Mouse (Mus musculus) limb, embryonic 12.5 days (tissue): ENCODE data around the gene Auh. TPM values are rescaled to one million over a fixed set of nuclear protein-coding genes. Genes with fewer than 3 reads are reported as not detected.

ENCODE experiments used
- ATAC-seq: fragments of 200-750 bp; cut with Nextera tagmentation; 2 replicates; pipeline ENCODE4 v1.8.0; 2017; ENCODE audit warnings: low read depth, moderate TSS enrichment; ENCODE audit not compliant: insufficient number of reproducible peaks, insufficient read depth, low FRiP score, low TSS enrichment
- H3K27ac ChIP-seq: fragments of 300-500 bp; sonication (generic); 2 replicates; pipeline ENCODE4 v1.5.1; 2016; ENCODE audit warnings: mild to moderate bottlenecking, moderate library complexity
- H3K27me3 ChIP-seq: fragments of 300-500 bp; sonication (generic); 2 replicates; pipeline ENCODE4 v1.6.1; 2016; ENCODE audit warnings: mild to moderate bottlenecking, moderate library complexity
- H3K36me3 ChIP-seq: fragments of 300-500 bp; sonication (generic); 2 replicates; pipeline ENCODE4 v1.6.1; 2016; ENCODE audit warnings: mild to moderate bottlenecking, moderate library complexity
- H3K4me1 ChIP-seq: fragments of 300-500 bp; sonication (generic); replicated peaks from 2 replicates; pipeline ENCODE4 v1.6.1; 2016
- H3K4me2 ChIP-seq: fragments of 300-500 bp; sonication (generic); 2 replicates; pipeline ENCODE4 v1.6.1; 2016; ENCODE audit warnings: mild to moderate bottlenecking, moderate library complexity
- H3K4me3 ChIP-seq: fragments of 300-500 bp; sonication (generic); replicated peaks from 2 replicates; pipeline ENCODE4 v1.5.1; 2016; ENCODE audit warnings: mild to moderate bottlenecking
- H3K9ac ChIP-seq: fragments of 300-500 bp; sonication (generic); replicated peaks from 2 replicates; pipeline ENCODE4 v1.6.1; 2016; ENCODE audit warnings: mild to moderate bottlenecking, moderate library complexity
- H3K9me3 ChIP-seq: fragments of 300-500 bp; sonication (generic); 2 replicates; pipeline ENCODE4 v1.6.1; 2016; ENCODE audit warnings: mild to moderate bottlenecking, moderate library complexity
- WGBS: fragments of 180-500 bp; shearing (Covaris S2); methylation state at CpG from one replicate; pipeline ENCODE4 v1.1.7; 2016; 5-methylcytosine and 5-hydroxymethylcytosine counted together
- polyA plus RNA-seq: library from polyadenylated mRNA; unstranded; fragments of >200 nt; fragmentation: Nextera tagmentation; extraction: Ambion mirVana; gene quantifications from 2 replicates; pipeline ENCODE4 v1.2.1, GENCODE M21; 2016

Auh gene
- polyA plus RNA-seq, 1 experiment from 2014 or later: 41.0 TPM

DNA sequence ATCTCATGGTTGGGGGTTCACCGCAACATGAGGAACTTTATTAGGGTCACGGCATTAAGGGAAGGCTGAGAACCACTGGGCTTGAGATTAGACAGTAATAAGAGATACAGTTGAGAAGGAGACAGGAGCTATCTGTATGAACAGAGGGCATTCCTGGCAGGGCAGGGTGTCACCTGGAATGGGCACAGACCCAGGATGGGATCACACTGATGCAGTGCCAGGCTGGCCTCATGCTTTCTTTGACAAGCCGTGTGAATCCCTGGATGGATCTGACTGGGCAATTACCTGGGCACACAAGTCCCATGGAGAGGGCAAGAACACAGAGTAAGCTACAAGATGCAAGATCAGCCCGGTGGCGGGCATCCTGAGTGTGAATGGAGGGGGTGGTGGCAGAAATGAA is 71.7 kb downstream of the Auh start:
- ATAC-seq: no peak
- H3K4me3 ChIP-seq: no peak overlapping the region
- H3K9ac ChIP-seq: no peak overlapping the region
- H3K4me2 ChIP-seq: no peak overlapping the region
- H3K27ac ChIP-seq: no peak overlapping the region
- no peaks in the 10 kb centered on the region for H3K36me3 ChIP-seq
- 93% methylated on average over 5 of the region's 5 CpGs for WGBS
- H3K9me3 ChIP-seq: 0 out of 2 replicates have a peak, but pooled peaks cover 6% of the 10 kb centered on the region
- H3K4me1 ChIP-seq: peaks cover 21% of the 10 kb centered on the region
- H3K27me3 ChIP-seq: no peaks in the 10 kb centered on the region; the same call in 1 of the 2 replicates

DNA sequence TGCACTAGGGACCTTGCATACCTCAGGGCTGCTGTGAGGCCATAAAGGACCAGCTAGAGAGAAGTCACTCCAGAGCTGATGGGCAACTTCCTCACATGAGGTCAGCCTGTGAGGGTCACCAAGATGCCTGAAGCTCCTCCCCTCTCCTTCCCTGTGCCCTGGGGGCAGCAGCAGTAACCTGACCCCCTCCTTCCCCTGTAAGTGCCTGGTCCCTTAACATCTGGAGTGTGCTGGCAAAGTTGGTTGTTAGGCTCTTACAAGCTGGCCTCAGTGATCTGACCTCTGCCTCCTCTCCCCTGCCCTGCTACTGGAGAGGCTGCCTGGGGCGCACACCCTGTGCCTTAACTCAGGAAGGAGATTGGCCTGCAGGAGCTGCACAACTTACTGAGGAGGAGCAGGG is 75.9 kb downstream of the Auh start:
- 17% methylated on average over 1 of the region's 1 CpGs for WGBS
- Histone ChIP-seq H3K4me1 (peaks cover 13% of the 10 kb centered on the region), H3K9me3 (0 out of 2 replicates have a peak, but pooled peaks cover 6% of the 10 kb centered on the region), H3K27me3 (no peaks in the 10 kb centered on the region), H3K4me2 (no peak overlapping the region), H3K9ac (no peak overlapping the region), H3K27ac (no peak overlapping the region), H3K36me3 (no peaks in the 10 kb centered on the region), H3K4me3 (no peak overlapping the region)
- ATAC-seq: no peak

DNA sequence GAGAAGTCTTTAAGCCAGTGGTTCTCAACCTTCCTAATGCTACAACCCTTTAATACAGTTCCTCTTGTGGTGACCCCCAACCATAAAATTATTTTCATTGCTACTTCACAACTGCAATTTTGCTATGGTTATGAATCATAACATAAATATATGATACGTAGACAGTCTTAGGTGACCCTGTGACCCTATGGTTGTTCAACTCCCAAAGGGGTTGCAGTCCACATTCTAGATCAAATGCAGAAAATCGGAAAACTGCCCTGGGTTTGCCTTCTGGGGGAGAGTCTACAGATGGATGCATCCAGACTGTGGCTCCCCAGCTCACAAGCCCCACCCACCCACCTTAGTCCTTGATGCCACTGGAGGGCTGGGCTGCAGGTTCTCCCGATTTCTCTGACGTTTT is 77.6 kb downstream of the Auh start:
- Histone ChIP-seq H3K27ac (no peak overlapping the region), H3K4me2 (no peak overlapping the region), H3K9me3 (0 out of 2 replicates have a peak, but pooled peaks cover 6% of the 10 kb centered on the region), H3K27me3 (no peaks in the 10 kb centered on the region), H3K36me3 (no peaks in the 10 kb centered on the region), H3K4me3 (no peak overlapping the region), H3K4me1 (peaks cover 11% of the 10 kb centered on the region), H3K9ac (no peak overlapping the region)
- WGBS: 83% methylated on average over 4 of the region's 4 CpGs
- no peak for ATAC-seq

DNA sequence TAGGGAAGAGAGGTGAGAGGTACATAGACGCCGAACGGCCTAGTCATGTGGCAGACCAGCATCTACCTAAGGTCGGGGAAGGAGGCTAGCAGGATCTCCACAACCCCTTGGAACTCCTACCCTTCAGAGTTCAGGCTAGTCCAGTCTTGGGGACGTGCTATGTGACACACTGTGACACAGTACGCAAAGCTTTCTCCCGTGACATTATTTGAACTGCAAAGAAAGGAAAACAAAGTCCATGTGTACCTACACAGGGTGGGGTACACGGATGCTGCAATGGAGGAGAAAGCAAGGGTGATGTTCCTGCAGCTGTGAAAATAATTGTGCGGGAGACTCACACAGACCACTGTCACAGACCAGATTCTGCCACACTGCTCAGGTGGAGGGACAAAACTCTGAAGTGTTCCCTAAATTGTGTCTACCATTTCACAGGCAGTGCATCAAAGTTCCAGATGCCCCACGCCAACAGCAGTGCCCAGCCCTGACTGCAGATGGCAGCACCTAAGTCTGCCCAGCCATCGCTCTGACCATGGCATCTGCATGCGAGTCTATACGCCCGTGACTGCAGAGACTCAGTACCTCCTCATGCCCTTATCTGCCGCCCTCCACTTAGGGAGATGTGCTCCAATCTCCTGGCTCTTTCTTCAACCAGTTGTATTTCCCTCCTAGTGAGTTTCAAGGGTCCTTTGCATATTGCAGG is 79.3 kb downstream of the Auh start:
- ATAC-seq: no peak
- WGBS: 86% methylated on average over 15 of the region's 15 CpGs
- peaks cover 11% of the 10 kb centered on the region for H3K4me1 ChIP-seq
- H3K36me3 ChIP-seq: no peaks in the 10 kb centered on the region
- H3K4me2 ChIP-seq: no peak overlapping the region
- no peaks in the 10 kb centered on the region for H3K27me3 ChIP-seq
- H3K4me3 ChIP-seq: no peak overlapping the region
- 0 out of 2 replicates have a peak, but pooled peaks cover 6% of the 10 kb centered on the region for H3K9me3 ChIP-seq
- no peak overlapping the region for H3K9ac ChIP-seq
- H3K27ac ChIP-seq: no peak overlapping the region

DNA sequence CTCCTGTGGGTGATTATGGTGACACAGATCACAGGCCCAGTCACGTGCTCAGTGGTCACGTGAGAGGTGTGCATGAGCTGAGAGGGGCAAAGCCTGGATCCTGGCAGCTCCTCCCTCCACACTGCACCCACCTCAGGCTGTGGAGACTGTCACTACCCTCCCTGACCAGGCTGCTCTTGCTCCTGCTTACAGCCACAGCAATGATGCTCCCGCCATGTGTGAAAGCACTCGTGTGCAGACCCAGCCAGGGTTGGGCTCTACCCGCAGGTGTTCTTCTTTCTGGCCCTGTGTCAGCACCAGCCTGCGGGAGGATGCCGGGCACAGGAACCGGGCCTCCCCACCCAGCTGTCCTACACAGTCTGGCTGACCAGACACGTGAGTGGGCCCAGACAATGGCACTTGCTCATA is 80.1 kb downstream of the Auh start:
- no peak overlapping the region for H3K4me2 ChIP-seq
- peaks cover 13% of the 10 kb centered on the region for H3K4me1 ChIP-seq
- H3K36me3 ChIP-seq: no peaks in the 10 kb centered on the region
- no peak for ATAC-seq
- no peak overlapping the region for H3K4me3 ChIP-seq
- no peaks in the 10 kb centered on the region for H3K27me3 ChIP-seq
- no peak overlapping the region for H3K27ac ChIP-seq
- 90% methylated on average over 9 of the region's 9 CpGs for WGBS
- 0 out of 2 replicates have a peak, but pooled peaks cover 6% of the 10 kb centered on the region for H3K9me3 ChIP-seq
- no peak overlapping the region for H3K9ac ChIP-seq

DNA sequence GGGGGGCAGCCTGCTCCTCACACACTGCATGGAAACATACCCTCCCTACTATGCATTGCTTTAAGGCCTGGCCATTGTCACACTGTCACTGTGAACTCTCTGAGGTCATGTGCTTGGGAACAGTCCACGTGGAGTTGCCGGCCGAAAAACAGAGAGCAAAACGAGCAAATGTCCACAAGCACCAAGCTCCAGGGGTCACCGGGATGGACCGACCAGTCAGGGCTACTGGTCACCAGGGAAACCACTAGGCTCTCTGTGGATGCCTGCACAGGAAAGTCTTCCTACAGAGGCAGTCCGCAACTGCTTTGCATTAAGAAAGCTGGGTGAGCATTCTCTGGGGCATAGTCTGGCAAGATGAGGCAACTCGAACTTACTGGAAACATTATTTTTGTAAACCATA is 82.0 kb downstream of the Auh start:
- WGBS: 68% methylated on average over 8 of the region's 8 CpGs
- H3K36me3 ChIP-seq: no peaks in the 10 kb centered on the region
- H3K4me2 ChIP-seq: no peak overlapping the region
- no peak overlapping the region for H3K4me3 ChIP-seq
- H3K9ac ChIP-seq: no peak overlapping the region
- no peak overlapping the region for H3K27ac ChIP-seq
- H3K4me1 ChIP-seq: peaks cover 10% of the 10 kb centered on the region
- H3K27me3 ChIP-seq: no peaks in the 10 kb centered on the region
- ATAC-seq: no peak
- H3K9me3 ChIP-seq: no peaks in the 10 kb centered on the region

DNA sequence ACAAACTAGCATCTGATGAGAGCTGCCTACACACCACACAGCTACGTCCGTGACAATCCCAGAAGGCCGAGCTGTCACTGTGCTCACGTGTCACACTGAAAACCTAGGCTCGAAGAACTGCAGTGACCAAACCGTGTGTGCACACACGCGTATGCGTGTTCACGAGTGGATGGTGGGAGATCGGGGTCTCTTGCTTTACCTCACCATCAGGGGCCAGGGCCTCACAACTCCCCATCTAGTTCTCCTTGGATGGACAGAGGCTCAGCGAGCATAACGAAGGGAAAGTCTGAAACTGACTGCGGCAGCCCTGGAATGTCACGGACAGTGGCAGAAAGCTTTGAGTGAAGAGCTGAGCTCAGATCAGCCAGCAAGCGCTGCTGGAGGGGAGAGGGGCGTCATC is 82.4 kb downstream of the Auh start:
- no peak overlapping the region for H3K27ac ChIP-seq
- no peak overlapping the region for H3K4me2 ChIP-seq
- H3K27me3 ChIP-seq: no peaks in the 10 kb centered on the region
- H3K9me3 ChIP-seq: no peaks in the 10 kb centered on the region
- 88% methylated on average over 17 of the region's 17 CpGs for WGBS
- ATAC-seq: no peak
- no peaks in the 10 kb centered on the region for H3K36me3 ChIP-seq
- no peak overlapping the region for H3K9ac ChIP-seq
- H3K4me1 ChIP-seq: peaks cover 10% of the 10 kb centered on the region
- no peak overlapping the region for H3K4me3 ChIP-seq

DNA sequence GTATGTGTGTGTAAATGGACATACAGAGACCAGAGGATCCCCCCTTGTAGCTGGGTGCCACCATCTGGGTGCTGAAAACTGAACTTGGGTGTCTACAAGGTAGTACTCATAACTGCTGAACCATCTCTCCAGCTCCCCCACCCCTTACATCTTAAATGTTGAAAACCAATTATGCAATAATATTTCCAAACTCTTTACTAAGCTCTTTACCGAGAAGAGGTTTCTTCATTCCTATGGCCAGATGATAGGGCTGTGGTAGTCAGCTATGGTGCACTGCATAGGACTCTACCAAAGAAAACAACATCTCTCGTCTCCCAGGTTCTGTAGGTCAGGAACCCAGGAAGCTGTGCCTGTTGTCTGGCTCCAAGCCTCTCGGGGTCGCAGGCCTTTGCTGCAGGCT is 83.9 kb downstream of the Auh start:
- 89% methylated on average over 4 of the region's 4 CpGs for WGBS

DNA sequence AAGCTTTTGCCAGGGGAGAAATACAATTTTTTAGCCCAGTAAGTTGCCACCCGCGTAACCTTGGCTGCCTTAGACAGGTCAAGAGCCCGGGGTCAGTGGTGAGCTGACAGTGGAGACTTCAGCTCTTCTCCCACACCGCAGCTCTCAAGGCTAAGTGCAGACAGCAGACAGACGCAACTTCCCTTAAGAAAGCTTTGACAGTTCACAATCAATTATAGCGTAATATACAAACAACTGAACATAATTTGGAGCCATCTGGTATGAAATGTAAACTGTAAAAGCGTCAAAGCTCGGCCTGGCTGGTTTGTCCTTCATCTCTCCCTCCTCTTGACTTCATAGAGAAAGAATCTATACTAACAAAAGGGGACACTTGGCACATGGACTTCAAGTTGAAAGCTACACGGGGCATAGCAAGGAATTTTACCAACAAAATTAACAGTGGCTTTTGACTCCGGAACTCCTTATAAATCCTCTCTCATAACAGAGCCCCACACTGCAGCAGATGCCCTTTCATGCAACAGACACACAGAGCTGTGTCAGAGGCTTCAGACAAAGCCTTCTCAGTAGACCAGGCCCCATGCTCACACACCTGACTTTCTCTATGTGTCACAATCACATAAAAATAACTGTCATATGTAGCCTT is 85.8 kb downstream of the Auh start:
- Histone ChIP-seq H3K4me1 (peaks cover 5% of the 10 kb centered on the region; the same call in 1 of the 2 replicates), H3K36me3 (no peaks in the 10 kb centered on the region), H3K27ac (no peak overlapping the region), H3K4me2 (no peak overlapping the region), H3K9me3 (no peaks in the 10 kb centered on the region), H3K9ac (no peak overlapping the region), H3K27me3 (no peaks in the 10 kb centered on the region), H3K4me3 (no peak overlapping the region)
- WGBS: 81% methylated on average over 10 of the region's 10 CpGs
- ATAC-seq: no peak

More for the DNA sequence above, 83.9 kb downstream of the Auh start:
- no peak overlapping the region for H3K4me3 ChIP-seq
- no peak overlapping the region for H3K9ac ChIP-seq
- H3K4me1 ChIP-seq: peaks cover 5% of the 10 kb centered on the region; the same call in 1 of the 2 replicates
- no peak overlapping the region for H3K4me2 ChIP-seq
- H3K9me3 ChIP-seq: no peaks in the 10 kb centered on the region
- no peak overlapping the region for H3K27ac ChIP-seq
- no peak for ATAC-seq
- no peaks in the 10 kb centered on the region for H3K36me3 ChIP-seq
- no peaks in the 10 kb centered on the region for H3K27me3 ChIP-seq

DNA sequence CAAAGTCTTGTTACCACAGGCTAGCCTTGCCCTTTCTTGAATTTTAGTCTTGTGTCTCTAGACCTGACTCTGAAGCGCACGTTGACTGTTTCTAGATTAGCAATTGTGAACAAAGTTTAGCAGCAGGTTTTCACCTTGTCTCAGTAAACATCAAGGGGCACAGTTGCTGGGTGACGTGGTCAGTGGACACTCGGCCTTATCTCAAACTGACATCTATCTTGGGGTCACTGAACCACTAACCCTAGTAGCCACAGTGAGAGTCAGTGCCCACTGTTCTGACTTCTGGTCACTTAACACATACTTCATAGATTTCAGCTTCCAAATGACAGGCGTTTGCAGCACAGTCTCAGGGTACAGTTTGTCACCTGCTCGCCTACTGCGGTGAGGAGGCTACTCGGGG is 93.2 kb downstream of the Auh start:
- peaks cover 34% of the 10 kb centered on the region for H3K36me3 ChIP-seq
- H3K9ac ChIP-seq: no peak overlapping the region
- no peaks in the 10 kb centered on the region for H3K4me1 ChIP-seq
- H3K27ac ChIP-seq: no peak overlapping the region
- no peak overlapping the region for H3K4me3 ChIP-seq
- no peak for ATAC-seq
- WGBS: 89% methylated on average over 8 of the region's 8 CpGs
- no peaks in the 10 kb centered on the region for H3K27me3 ChIP-seq
- H3K4me2 ChIP-seq: no peak overlapping the region
- H3K9me3 ChIP-seq: no peaks in the 10 kb centered on the region

DNA sequence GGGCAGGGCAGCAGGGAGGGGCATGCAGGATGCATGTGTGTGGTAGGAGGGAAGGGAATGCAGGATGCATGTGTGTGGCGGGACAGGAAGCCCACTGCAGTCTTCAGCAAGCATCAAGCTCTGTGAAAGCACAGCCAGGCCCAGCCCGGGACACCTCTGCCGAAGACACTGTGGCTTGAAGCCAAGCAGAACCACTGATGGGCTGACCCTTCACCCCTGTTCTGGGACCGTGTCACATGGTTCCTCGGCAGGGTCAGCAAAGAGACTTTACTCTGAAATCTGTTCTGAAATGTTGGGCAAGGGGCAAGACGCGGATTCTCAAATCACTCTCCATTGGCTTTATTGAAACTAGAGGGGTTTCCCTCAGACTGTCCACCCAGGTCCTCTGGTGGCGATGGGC is 94.9 kb downstream of the Auh start:
- H3K27me3 ChIP-seq: no peaks in the 10 kb centered on the region
- H3K4me2 ChIP-seq: no peak overlapping the region
- H3K27ac ChIP-seq: no peak overlapping the region
- H3K4me1 ChIP-seq: no peaks in the 10 kb centered on the region
- no peak overlapping the region for H3K4me3 ChIP-seq
- H3K9me3 ChIP-seq: no peaks in the 10 kb centered on the region
- WGBS: 86% methylated on average over 8 of the region's 8 CpGs
- H3K9ac ChIP-seq: no peak overlapping the region
- H3K36me3 ChIP-seq: peaks cover 34% of the 10 kb centered on the region
- ATAC-seq: no peak
